Mouse (Mus musculus) thymus, adult 2 months (tissue): ENCODE data around the gene Slc18a3.

ENCODE experiments used
- CTCF ChIP-seq: fragments of 200-500 bp; IDR thresholded peaks from 2 replicates; pipeline ENCODE4 v1.5.1; 2012; ENCODE audit warnings: mild to moderate bottlenecking, control low read depth, low read length, moderate library complexity, borderline replicate concordance; ENCODE audit not compliant: control insufficient read depth, poor library complexity, insufficient read depth; ENCODE audit errors: extremely low read depth
- POLR2A ChIP-seq: fragments of 200-500 bp; IDR thresholded peaks from 2 replicates; pipeline ENCODE4 v1.6.1; 2012; ENCODE audit warnings: mild to moderate bottlenecking, low read length, control low read depth, moderate library complexity; ENCODE audit not compliant: control insufficient read depth, poor library complexity, insufficient read depth; ENCODE audit errors: extremely low read depth

DNA sequence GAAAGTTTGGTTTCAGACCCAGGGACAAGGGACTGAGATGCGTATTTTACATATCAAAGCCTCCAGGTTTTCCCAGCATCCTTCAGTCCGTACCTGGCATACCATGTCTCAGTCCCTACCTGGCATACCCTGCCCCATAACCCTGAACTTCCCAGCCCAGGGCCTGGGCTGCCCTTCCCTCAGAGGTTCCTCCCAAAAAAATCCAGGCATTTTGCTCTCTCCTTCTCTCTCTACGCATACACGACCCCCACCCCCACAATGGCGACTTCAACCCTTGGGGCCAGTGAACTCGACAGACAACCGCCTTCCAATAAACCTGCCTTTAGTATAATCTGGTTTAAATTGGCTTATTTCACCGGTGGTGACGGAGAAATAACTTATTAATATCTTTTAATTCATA is 48.3 kb upstream of the Slc18a3 start:
- TF ChIP-seq CTCF (no peak), POLR2A (no peak)
